Mouse (Mus musculus): ENCODE data around the gene Coq6. TPM values are rescaled to one million over a fixed set of nuclear protein-coding genes. Genes with fewer than 3 reads are reported as not detected.
"Not testable (repeated sequence)": the region's sequence is repeated elsewhere in the genome, so short reads cannot be mapped to it uniquely, and the experiment has no call there.

The Coq6 gene
- 100 to 1,000 TPM; 102 to 106 TPM for total RNA-seq (2021)

GRCm38 (mm10) chr12:84361555-84362489 is at the start of gene Coq6, which contains the start of gene Fam161b:
Gene Coq6 (plus strand): TSS chr12:84361657.
Gene Fam161b (minus strand): TSS chr12:84361833.
- peak; percentile 90 for DNase-seq (ENCODE audit: low spot score)
- intact Hi-C loops (cut with DNase I): no loop called here

GRCm38 (mm10) chr12:84316006-84316405 is 45.5 kb upstream of the Coq6 start:
- no peak for DNase-seq (ENCODE audit: low spot score)
- intact Hi-C loops (cut with DNase I): loop anchor here (2.0 kb wide), 1 partner anchor 31 kb away; the partner anchor contains the start of gene Ptgr2

GRCm38 (mm10) chr12:84316721-84317621 is 44.5 kb upstream of the Coq6 start, which contains the start of gene Zfp410:
Gene Zfp410 (plus strand): TSS chr12:84316852.
- intact Hi-C loops (cut with DNase I): loop anchor here (2.0 kb wide), 1 partner anchor 32 kb away; the partner anchor contains the start of gene Ptgr2
- DNase-seq (ENCODE audit: low spot score): peak; percentile 76

GRCm38 (mm10) chr12:84327111-84327512 is 34.3 kb upstream of the Coq6 start:
- DNase-seq (ENCODE audit: low spot score): peak; percentile 5
- intact Hi-C loops (cut with DNase I): no loop called here

- intact Hi-C loops (cut with DNase I): no loop called here
- no peak for DNase-seq (ENCODE audit: low spot score)
These were observed 24.4 kb upstream of the Coq6 start for GRCm38 (mm10) chr12:84336963-84337625.

GRCm38 (mm10) chr12:84347192-84347591 is 14.3 kb upstream of the Coq6 start:
- DNase-seq (ENCODE audit: low spot score): no peak
- intact Hi-C loops (cut with DNase I): no loop called here

GRCm38 (mm10) chr12:84358699-84359098 is 2.8 kb upstream of the Coq6 start:
- DNase-seq (ENCODE audit: low spot score): not testable (repeated sequence)
- intact Hi-C loops (cut with DNase I): loop anchor here (5.0 kb wide), 1 partner anchor 71 kb away; the partner anchor contains the start of gene Ptgr2

GRCm38 (mm10) chr12:84362872-84363271 is 1.4 kb downstream of the Coq6 start:
- intact Hi-C loops (cut with DNase I): no loop called here
- no peak for DNase-seq (ENCODE audit: low spot score)

- intact Hi-C loops (cut with DNase I): no loop called here
- DNase-seq (ENCODE audit: low spot score): no peak
These were observed 2.8 kb downstream of the Coq6 start for GRCm38 (mm10) chr12:84364291-84364690.

GRCm38 (mm10) chr12:84365137-84365536 is 3.7 kb downstream of the Coq6 start:
- no peak for DNase-seq (ENCODE audit: low spot score)
- intact Hi-C loops (cut with DNase I): no loop called here

- DNase-seq (ENCODE audit: low spot score): no peak
- intact Hi-C loops (cut with DNase I): no loop called here
These were observed 5.5 kb downstream of the Coq6 start for GRCm38 (mm10) chr12:84366971-84367370.

- no peak for DNase-seq (ENCODE audit: low spot score)
- intact Hi-C loops (cut with DNase I): no loop called here
These were observed 10.2 kb downstream of the Coq6 start for GRCm38 (mm10) chr12:84371647-84372046.

- intact Hi-C loops (cut with DNase I): no loop called here
- no peak for DNase-seq (ENCODE audit: low spot score)
These were observed 12.5 kb downstream of the Coq6 start for GRCm38 (mm10) chr12:84373831-84374481.

GRCm38 (mm10) chr12:84382369-84382768 is 20.9 kb downstream of the Coq6 start:
- DNase-seq (ENCODE audit: low spot score): no peak
- intact Hi-C loops (cut with DNase I): no loop called here

GRCm38 (mm10) chr12:84384644-84385081 is 23.2 kb downstream of the Coq6 start:
- intact Hi-C loops (cut with DNase I): no loop called here

GRCm38 (mm10) chr12:84385408-84385807 is 24.0 kb downstream of the Coq6 start:
- intact Hi-C loops (cut with DNase I): no loop called here

More at GRCm38 (mm10) chr12:84384644-84385081, 23.2 kb downstream of the Coq6 start:
- no peak for DNase-seq (ENCODE audit: low spot score)

GRCm38 (mm10) chr12:84388097-84388496 is 26.6 kb downstream of the Coq6 start:
- intact Hi-C loops (cut with DNase I): no loop called here
- DNase-seq (ENCODE audit: low spot score): no peak

More at GRCm38 (mm10) chr12:84385408-84385807, 24.0 kb downstream of the Coq6 start:
- DNase-seq (ENCODE audit: low spot score): no peak

- intact Hi-C loops (cut with DNase I): no loop called here
- no peak for DNase-seq (ENCODE audit: low spot score)
These were observed 27.4 kb downstream of the Coq6 start for GRCm38 (mm10) chr12:84388774-84389400.
